Mouse (Mus musculus) gastrocnemius, postnatal 10 days (tissue): ENCODE results near the gene Ssh3. TPM values are rescaled to one million over a fixed set of nuclear protein-coding genes. Genes with fewer than 3 reads are reported as not detected.
A peak's percentile ranks its signal among the peaks of the same experiment; 100 is the strongest.
"Not testable (repeated sequence)": the region's sequence is repeated elsewhere in the genome, so short reads cannot be mapped to it uniquely, and the experiment has no call there.

ENCODE experiments used
- DNase-seq: peaks from one replicate; pipeline ENCODE4 v3.0.0; 2021; ENCODE audit warnings: mixed read lengths
- total RNA-seq, 2 experiments: library from RNA; stranded (reverse); gene quantifications; 2 replicates each; pipeline ENCODE4 v1.2.3; 2021

The Ssh3 gene
- total RNA-seq, 2 experiments from 2014 or later: 4.9 to 6.3 TPM

DNA sequence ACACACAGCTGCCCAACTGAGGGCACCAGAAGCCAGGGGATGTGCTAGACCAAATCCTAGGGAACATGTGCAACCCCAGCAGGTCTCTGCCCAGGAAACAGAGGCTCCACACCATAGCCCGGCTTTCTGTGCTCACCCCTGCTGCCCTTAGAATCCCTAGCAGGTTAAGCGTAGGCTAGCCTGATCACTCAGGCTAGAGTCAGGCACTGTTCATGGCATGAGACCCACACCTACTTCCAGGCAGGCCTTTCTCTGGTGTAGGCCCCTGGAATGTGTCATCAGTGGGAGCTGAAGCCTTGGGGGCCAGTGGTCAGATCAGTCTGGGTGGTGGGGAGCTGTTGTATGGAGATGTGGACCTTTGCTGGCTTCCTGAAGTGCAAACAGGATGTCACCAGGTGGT, 27.6 kb upstream of the Ssh3 start:
- no peak for DNase-seq

DNA sequence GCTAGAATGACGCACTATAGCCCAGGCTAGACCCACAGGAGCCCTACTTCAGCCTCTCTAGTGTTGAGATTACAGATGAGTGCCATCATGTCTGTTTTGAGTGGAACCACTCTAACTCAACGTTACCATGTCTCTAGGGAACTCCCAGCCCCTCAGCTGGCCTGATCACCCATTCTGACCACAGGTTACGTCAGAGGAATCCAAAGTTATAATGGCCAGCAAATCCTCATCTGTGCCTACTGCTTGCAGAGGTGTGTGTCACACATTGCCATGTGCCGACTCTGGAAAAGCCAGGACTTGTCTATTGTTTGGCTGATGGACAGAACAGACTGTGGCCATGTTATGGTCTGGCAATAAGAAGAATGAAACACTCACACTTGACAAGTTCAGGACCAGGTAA, 26.4 kb upstream of the Ssh3 start:
- DNase-seq: no peak

DNA sequence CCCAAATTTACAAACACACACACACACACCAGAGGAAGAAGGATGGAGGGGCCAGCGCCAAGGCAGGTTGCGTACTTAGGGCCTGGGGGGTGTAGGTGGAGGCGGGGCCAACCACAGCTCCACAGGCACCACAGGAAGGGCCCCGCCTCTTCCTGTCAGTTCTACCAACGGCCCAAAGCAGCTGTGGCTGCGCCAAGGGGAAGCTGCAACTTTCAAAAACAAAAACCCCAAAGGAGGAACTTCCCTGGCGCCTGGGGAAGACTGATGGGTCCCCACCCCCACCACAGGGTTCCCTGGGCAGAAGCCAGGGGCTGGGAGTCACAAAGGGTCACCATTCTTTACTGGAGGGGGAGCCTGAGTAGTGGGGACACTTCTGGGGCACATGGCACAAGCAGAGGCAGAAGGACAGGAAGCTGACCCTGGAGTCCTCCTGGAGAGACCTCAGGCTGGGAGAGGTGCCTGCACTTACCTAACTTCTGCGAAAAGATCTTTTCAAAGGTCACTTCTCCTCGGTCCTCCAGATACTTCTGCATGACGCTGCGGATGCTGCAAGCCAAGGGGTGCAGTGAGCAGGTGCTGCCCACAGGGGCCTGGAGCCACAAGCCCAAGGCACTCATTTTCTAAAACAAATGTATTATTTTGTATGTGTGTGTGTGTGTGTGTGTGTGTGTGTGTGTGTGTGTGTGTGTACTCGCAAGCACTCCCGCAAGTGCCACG, 25.6 kb upstream of the Ssh3 start:
- DNase-seq: no peak

DNA sequence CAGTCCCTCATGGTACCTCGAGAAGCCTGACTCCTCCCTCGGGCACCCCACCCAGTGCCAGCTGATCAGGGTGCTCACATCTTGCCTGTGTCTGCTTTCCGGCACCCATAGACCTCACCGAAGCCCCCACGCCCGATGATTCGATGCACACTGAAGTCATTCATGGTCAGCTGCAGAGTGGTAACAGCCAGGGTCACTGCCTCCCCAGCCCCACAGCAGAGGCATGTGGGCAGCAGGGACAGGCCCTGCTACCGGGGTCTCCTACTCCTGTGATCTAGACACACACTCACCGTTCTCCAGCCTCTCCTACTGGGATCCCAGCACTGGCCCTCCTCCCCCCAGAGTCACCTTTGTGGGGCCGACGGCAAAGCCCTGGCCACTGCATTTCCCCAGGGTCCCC, 22.2 kb upstream of the Ssh3 start:
- DNase-seq: no peak

DNA sequence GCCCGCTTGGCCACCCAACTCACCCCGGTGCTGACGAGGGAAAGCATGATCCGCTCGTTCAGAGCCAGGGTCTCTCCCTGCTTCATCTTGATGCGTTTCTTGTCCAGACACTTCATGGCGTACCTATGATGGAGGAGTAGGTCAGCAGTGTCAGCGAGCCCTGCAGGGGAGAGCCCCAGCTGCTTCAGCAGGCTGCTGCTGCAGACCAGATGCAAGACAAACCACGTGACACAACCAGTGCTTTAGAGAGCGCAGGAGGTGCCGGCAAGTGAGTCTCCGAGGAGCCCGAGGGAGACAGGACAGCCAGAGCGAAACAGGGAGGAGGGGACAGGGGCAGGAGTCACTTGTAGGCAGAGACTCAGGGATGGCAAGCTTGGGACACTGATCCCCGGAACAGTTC, 21.8 kb upstream of the Ssh3 start:
- DNase-seq: no peak

DNA sequence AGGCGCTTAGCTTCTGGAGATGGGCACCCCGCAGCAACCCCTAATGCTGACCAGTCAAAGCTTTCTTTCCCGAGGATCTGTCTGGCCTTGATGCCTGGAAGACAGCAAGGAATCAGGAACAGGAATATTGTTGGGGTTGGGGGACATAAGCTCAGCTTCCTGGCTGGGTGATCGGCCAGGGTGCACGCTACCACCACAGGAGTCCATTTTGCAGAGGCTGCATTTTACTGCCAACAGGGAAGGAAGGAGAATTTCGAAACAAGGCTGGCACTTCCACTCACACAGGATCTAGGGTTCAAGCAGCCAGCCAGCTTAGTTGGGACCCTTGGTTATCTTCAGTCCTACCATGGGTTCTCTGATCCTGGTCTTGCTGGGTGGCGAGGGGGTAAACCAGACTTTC, 14.7 kb upstream of the Ssh3 start:
- DNase-seq: no peak

DNA sequence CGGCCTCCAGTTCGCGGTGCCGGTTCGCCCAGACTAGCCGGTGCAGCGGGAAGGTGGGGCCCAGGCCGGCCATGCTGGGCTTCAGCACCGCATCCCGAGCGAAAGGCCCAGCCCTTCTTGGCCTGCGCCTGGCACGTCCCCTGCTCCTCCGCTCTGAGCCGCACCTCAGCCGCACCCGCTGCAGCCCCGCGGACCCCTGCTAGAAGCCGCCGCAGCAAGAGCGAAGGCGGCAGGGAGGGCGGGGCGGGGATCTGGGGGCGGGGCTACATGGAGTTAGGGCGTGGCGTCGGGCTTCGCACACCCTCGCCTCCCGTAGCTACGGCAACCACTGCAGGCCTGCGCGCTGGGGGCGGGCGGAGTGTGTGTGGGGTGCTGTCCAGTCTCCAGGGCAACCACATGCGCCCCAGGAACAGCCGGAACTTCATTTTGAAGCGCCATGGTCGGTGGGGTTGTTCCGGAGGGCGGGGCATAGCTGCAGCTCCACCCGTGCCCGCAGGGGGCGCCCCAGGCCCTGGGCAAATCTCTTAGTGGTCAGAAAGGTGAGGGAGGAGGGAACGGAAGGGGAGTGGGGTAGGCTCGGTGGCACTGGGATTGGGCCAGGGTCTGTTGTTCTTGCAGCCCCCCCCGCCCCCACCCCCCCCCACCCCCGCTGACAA, 14.0 kb upstream of the Ssh3 start, which contains the start of gene Ankrd13d:
TSS of gene Ankrd13d (minus strand) at position 240 of the 656 bp plus-strand sequence.
- DNase-seq: peak; percentile 81

DNA sequence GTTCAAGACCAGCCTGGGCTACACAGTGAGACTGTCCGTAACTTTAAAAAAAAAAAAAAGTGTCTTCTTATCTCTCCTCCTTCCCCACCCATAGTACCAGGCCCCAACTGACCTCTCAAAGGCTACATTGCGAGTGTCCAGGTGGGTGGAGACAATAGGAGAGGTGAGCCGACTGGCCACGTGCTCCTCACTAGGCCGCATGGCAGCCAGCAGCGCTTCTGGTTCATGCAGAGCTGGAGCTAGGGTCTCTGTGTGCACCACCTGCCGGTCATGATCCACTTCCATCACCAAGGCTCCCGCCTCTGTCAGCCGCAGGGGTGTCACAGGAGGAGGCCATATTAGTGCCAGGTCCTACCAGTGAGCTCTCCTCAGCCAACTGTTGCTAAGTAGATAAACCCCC, 11.4 kb upstream of the Ssh3 start:
- DNase-seq: no peak

DNA sequence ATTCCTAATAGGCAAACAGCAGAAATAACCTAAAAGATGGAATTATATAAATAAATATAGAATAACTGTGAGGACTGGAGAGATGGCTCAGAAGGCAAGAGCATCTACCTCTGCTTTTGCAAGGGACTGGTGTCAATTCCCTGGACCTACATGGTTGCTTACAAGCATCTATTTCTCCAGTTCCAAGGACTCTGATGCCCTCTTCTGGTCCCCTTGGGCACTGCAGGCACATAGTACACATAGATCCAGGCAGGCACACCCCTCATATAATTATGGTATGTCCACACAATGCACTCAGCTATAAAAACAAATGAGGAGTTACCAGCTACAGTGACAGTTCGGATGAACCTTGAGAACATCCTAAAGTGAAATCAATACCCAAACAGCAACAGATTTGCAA, 10.5 kb upstream of the Ssh3 start:
- DNase-seq: no peak

DNA sequence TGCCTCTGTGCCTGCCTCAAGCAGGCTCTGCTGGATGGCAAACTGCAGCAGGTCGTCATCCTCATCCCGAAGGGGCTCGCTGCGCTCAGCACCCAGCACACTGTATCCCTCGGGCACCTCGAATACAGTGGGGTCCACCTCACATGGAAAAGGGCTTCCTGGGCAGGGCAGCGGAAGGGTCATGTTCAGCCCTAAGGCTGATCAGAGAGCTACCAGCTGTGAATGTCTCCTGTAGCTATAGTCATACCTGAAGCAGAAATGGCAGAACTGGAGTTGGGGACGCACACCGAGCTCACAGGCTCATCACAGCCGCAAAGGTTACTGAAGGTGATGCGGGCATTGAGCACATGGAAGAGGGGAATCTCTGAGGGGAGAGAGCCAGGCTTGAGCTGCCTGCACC, 2.0 kb upstream of the Ssh3 start:
- DNase-seq: no peak

DNA sequence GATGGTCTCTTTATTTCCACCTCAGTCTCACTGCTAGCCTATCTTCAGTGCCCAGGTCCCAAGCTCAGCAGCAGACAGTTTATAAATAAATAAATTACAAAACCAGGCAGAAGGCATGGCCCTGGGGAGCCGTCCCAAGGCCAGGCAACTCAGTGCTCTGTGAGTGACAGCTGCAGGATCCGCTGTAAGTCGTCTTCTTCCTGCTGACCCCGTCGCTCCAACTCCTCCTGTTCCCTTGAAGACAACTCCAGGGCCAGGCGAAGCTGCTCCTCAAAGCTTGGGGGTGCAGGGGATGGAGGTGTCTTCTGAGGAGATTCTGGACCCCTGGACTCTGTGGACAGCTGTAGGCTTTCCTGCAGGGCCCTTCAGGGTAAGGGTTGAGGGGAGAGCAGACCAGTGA, 1.2 kb upstream of the Ssh3 start:
- no peak for DNase-seq

DNA sequence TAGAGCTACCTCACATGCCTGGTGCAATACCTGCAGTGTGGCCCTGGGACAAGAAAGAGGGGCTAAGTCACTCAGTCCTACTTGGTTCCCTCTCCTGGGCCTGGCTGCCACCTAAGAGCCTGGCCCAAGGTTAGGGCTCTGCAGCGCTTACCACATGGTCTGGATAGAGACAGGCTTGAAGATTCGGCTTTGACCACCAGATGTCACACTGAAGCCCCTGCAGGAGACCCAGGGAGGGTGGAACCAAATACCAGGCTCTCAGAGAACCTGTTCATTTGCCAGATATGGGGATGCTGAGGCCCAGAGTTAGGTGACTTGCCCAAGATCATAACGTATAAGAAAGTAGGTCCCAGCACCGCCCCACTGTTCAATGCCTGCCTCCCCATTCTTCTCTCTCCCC, 3.0 kb downstream of the Ssh3 start:
- no peak for DNase-seq

DNA sequence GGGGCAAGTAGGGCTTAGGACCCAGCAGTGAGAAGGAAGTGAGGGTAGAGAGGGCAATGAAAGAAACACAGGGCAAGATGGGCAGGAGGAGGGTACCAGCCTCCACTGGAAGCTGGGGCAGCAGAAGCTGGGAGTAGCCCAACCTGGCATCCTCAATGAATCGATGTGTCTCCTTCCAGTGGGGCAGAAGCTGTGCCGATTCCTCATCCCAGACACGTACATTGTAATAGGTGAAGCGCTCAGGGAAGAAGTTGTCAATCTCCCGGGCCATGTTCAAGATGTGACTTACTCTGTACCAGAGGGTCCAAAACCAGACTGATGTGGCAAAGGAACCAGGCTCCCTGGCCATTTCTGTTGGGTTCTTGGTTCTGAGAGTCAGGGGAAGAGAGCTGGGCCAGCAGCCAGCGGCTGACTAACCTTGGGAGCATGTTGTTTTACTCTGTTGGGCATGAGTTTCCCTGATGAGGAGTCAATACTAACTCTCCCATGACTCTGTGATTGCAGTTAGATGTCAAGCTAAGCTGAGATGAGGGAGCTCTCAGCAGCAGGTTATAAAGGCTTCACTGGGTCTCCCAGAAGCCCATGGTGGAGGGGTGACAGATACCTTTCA, 4.7 kb downstream of the Ssh3 start:
- DNase-seq: no peak

DNA sequence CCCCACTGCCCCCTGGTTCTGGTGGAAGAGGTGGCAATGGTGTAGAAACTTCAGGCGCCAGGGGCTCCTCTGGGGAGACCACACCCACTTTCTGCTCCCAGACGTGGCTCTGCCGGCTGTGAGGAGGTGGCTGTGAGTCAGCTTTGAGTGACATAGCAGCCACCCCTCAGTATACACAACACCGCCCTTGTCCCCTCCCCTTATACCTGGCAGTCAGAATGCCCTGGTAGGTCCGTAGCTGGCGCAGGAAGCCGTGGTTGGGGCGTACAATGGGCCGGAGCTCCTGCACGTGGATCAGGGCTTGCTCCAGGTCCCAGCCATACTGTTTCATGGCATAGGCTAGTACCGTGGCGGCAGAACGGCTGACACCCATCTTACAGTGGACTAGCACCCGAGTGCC, 5.3 kb downstream of the Ssh3 start:
- no peak for DNase-seq

DNA sequence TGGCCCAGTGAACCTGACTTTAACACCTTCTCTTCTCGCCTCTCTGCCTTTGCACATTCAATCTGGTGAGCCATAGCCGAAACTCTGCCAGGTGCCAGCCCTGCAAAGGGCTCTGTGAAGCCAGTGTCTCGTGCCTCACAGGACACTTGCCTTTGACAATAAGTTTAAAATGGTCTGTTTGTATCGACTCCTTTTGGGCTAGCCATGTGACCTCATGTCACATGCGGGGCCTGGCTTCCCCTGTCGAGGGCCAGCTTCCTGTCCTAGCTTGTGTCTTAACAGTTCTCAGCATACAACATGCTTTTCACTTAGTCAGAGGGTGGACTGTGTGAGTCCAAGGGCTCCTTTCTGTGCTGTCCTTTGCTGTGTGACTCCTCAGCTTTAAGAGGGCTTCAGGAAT, 6.2 kb downstream of the Ssh3 start:
- DNase-seq: no peak

DNA sequence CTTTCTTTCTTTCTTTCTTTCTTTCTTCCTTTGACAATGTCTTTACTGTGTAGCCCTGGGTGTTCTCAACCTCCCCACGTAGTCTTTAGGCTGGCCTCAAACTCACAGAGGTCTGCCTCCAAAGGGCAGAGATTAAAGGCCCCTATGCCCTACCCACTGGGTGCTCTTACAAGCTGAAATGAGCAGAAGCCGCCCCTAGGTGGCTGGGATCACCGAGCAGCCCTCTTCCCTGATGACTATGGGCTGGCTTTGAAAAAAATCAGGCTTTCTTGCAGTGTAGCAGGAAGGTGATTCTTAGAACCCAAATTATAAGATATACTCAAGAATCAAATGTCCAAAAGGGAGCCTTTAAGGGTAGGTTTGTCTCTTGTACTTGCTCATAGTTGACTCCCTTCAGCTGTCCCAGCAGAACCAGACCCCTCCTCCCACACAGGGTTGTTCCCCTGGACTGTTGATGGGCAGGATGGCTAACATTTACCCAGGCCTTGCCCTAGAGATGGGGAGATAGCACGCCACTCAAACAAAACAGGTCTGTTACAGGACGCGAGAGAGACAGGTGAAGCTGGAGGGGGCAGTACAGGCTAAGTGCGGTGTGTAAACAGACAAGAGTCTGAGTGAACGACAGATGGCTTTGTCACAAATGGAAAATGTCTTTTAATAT, 7.8 kb downstream of the Ssh3 start:
- DNase-seq: no peak

DNA sequence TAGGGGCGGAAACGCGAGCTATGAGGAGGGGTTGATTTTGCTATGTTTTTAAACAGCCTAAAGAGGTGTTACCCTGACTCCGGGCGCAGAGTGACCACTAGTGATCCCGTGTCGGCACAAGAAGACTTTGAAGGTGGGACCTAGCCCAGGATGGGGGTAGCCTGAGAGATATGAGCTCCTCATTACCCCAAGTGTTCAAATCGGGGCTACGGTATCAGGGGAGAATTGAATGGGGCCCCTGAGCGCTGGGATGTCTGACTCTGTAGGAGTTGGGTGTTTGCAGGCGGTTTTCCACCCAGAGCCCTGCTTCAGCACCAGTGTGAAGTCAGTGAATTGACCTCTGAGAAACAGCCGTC, 11.1 kb downstream of the Ssh3 start:
- no peak for DNase-seq

DNA sequence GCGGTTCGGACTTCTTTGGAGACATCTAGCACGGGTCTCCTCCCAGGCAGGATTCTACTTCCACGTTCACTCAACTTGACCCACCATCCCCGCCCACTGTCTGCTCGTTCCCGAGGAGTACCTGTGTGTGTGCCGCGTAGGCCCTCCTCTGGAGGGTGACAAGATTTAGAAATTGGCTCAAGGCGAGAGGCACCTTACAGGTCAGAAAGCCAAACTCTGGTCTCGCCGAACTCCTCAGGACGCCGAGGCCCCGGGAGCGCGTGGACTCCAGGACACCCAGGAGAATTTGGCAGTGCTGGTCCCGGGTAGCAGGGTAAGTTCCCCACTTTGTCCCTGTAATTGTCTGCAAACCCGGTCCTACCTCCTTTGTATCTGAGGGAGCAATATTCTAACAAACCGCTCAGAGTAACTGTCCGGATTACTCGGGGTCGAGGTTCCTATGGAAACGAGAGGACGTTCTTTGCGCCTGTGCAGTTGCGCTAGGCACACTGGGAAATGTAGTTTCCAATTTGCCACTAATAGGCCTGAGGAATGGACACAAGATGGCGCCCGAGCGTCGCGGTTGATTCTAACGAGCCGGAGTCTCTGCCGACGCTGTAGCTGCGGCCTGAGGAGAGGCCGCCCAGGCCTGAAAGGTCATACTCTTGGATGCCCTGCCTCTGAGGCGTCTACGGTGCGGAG, 11.6 kb downstream of the Ssh3 start:
- peak; percentile 93 for DNase-seq

DNA sequence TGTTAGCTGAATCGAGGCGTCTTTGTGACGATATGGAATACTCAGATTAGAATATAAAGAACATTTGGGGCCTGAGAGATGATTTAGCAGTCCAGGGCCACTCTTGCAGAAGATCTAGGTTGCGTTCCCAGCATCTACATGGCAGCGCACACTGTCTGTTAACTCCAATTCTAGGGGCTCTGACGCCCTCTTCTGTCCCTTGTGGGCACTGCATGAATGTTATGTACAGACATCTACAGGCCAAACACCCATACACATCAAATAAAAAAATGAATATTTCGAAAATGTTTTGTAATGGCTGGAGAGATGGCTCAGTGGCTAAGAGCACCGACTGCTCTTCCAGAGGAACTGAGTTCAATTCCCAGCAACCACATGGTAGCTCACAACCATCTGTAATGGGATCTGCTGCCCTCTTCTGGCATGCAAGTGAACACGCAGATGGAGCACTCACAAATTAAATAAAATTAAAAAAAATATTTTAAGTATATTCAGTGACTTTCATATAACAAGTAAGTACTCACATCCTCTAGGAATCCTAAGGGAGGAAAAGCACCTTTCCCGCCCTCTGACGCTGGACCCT, 13.3 kb downstream of the Ssh3 start:
- no peak for DNase-seq

DNA sequence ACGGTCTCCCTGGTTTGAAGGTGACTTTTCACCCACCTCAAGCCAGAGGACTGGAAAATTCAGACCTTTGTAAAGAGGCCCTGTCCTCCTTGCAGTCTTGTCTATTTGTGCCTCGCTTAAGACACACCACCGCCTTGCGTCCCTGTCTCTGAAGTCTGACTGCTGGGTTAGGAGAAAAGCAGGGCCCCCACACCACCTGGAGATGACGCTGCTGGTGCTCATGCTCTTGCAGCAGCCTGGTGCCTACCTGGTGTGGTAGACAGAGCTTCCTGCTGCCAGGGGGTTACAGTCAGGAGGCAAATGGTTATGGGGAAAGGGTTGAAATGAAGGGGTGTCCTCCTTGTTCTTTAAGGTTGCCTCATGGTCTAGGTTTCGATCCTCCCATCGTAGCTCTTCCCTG, 14.8 kb downstream of the Ssh3 start:
- no peak for DNase-seq

DNA sequence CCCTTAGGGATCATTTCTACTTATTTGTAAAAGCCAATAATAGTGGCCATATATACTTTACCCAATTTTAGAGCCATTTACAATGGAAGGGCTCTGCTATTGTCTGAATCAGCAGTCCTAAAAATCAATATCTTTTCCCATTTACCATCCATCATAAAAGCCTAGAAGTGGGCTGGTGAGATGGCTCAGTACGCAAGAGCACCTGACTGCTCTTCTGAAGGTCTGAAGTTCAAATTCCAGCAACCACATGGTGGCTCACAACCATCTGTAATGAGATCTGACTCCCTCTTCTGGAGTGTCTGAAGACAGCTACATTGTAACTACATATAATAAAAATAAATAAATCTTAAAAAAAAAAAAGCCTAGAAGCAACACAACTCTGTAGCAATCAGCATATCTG, 20.3 kb downstream of the Ssh3 start:
- not testable (repeated sequence) for DNase-seq

DNA sequence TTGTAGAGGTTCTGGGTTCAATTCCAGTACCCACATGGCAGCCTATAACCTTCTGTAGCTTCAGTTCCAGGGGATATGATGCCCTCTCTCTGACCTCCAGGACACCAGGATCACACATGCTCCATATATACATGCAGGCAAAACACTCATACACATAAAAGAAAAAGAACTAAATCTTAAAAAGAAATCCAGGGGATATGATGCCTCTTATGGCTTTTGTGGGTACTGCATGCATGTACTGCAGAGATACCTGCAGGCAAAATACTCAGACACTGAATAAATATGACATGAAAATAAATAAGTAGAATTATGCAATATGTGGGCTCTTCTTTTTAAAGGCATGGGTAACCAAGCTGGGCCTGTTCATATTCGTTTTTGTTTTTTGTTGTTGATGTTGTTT, 22.0 kb downstream of the Ssh3 start:
- DNase-seq: no peak
